Mouse (Mus musculus) midbrain, embryonic 11.5 days (tissue): Measurements from ENCODE around the gene Cyp4f18. TPM values are rescaled to one million over a fixed set of nuclear protein-coding genes. Genes with fewer than 3 reads are reported as not detected.
"Not testable (repeated sequence)": the region's sequence is repeated elsewhere in the genome, so short reads cannot be mapped to it uniquely, and the experiment has no call there.

Source experiments
- ATAC-seq: fragments of 200-750 bp; cut with Nextera tagmentation; 2 replicates; pipeline ENCODE4 v1.8.0; 2017; ENCODE audit warnings: moderate TSS enrichment, moderate library complexity; ENCODE audit not compliant: low FRiP score
- DNase-seq: peaks from one replicate; pipeline ENCODE4 v3.0.0; 2015; ENCODE audit warnings: low spot score; ENCODE audit errors: missing footprints
- H3K27ac ChIP-seq: fragments of 300-500 bp; sonication (generic); 2 replicates; pipeline ENCODE4 v1.5.1; 2014; ENCODE audit warnings: low read depth, low read length
- H3K27me3 ChIP-seq: fragments of 300-500 bp; sonication (generic); 2 replicates; pipeline ENCODE4 v1.6.1; 2014; ENCODE audit warnings: mild to moderate bottlenecking, low read length, moderate library complexity, mixed read lengths; ENCODE audit not compliant: control insufficient read depth, insufficient read depth
- H3K36me3 ChIP-seq: fragments of 300-500 bp; sonication (generic); 2 replicates; pipeline ENCODE4 v1.6.1; 2014; ENCODE audit warnings: mild to moderate bottlenecking, low read length, moderate library complexity, mixed read lengths; ENCODE audit not compliant: control insufficient read depth, insufficient read depth
- H3K4me1 ChIP-seq: fragments of 300-500 bp; sonication (generic); 2 replicates; pipeline ENCODE4 v1.6.1; 2014; ENCODE audit warnings: low read length; ENCODE audit not compliant: control insufficient read depth, insufficient read depth
- H3K4me2 ChIP-seq: fragments of 300-500 bp; sonication (generic); 2 replicates; pipeline ENCODE4 v1.6.1; 2014; ENCODE audit warnings: mild to moderate bottlenecking, moderate library complexity
- H3K4me3 ChIP-seq: fragments of 300-500 bp; sonication (generic); 2 replicates; pipeline ENCODE4 v1.5.1; 2014; ENCODE audit warnings: low read depth, low read length
- H3K9ac ChIP-seq: fragments of 300-500 bp; sonication (generic); 2 replicates; pipeline ENCODE4 v1.6.1; 2014; ENCODE audit warnings: low read length
- H3K9me3 ChIP-seq: fragments of 300-500 bp; sonication (generic); 2 replicates; pipeline ENCODE4 v1.6.1; 2016; ENCODE audit warnings: low read length; ENCODE audit not compliant: control insufficient read depth
- WGBS: fragments of 180-500 bp; shearing (Covaris S2); extraction: QIAGEN DNeasy Blood & Tissue Kit; methylation state at CpG from one replicate; pipeline ENCODE4 v1.1.7; 2014; 5-methylcytosine and 5-hydroxymethylcytosine counted together
- polyA plus RNA-seq: library from polyadenylated mRNA; unstranded; fragments of >200 nt; fragmentation: Nextera tagmentation; extraction: Ambion mirVana; gene quantifications from 2 replicates; pipeline ENCODE4 v1.2.1, GENCODE M21; 2014

The Cyp4f18 gene
- polyA plus RNA-seq, 1 experiment from 2014 or later = 0.41 TPM

DNA sequence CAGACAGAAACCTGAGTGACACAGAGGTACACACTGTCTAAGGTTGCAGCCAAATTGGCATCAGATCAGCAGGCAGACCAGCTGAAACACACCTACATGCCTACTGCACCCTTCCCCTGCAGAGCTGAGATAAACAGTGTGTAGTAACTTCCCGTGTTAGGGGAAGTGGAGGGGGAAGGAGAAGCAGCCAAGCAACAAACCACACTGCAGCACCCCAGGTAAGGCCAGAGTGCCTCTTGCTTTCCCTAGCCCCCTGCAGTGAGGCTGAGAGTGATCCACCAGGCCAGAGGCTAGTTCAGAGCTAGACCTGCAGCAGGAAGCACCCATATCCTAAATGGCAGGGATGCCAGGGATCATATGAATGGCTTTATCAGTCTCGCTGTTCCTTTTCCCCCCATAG, 7.9 kb upstream of the Cyp4f18 start:
- not testable (repeated sequence) for H3K27ac ChIP-seq, ATAC-seq, H3K27me3 ChIP-seq, H3K4me3 ChIP-seq, H3K9ac ChIP-seq, H3K4me2 ChIP-seq, DNase-seq, H3K9me3 ChIP-seq, H3K4me1 ChIP-seq, H3K36me3 ChIP-seq
- WGBS = 80% methylated on average over 2 of the region's 2 CpGs

DNA sequence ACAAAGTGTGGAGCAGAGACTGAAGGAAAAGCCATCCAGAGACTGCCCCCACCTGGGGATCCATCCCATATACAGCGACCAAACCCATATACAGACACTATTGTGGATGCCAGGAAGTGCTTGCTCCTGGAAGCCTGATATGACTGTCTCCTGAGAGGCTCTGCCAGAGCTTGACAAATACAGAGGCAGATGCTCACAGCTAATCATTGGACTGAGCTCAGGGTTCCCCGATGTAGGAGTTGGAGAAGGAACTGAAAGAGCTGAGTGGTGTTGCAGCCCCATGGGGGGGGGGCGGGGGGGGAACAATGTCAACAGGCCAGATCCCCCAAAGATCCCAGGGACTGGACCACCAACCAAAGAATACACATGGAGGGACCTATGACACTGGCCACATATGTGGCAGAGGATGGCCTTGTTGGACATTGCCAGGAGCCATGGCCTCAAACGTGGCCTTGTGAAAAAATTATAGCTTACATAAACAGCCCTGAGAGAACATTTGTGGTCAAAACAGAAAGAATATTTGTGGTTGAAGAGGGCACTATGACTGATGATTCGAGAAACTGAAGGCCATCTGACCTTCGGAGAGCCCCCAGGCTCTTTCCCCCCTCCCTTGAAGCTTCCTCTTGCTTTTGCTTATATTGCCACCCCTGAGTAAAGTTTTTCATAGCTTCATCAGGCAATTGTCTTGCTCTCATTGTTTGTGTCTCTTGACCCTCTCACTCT, 4.2 kb upstream of the Cyp4f18 start:
- not testable (repeated sequence) for H3K4me1 ChIP-seq, H3K4me2 ChIP-seq, H3K9ac ChIP-seq, ATAC-seq, H3K27me3 ChIP-seq, H3K27ac ChIP-seq, H3K9me3 ChIP-seq, H3K36me3 ChIP-seq, H3K4me3 ChIP-seq, DNase-seq
- 74% methylated on average over 6 of the region's 6 CpGs for whole genome bisulfite sequencing

DNA sequence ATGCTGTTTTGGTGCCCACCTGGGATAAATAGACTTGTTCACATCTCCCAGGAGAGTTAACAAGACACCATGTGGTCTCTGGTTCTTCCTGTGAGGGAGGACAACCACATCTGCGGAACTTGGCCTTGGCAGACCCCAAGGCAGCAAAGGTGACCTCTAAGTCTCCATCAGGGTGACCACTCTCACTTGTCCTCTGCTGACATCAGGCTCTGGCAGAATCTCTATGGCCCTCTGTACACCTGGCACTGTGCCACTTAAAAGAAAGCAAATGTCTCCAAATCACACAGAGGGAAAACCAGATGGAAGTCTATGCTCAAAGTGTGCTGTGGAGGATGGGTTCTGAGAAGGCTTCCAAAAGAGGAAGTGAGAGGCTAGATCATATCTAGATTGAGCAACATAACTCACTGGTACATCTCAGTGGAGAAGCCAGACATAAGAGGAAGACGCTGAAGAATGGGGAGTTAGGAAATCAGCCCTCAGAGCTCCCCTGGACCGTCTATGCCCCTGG, 1.2 kb downstream of the Cyp4f18 start:
- Histone ChIP-seq H3K4me2 (no peak overlapping the region), H3K4me1 (no peaks in the 10 kb centered on the region), H3K27me3 (no peaks in the 10 kb centered on the region), H3K4me3 (no peak overlapping the region), H3K9me3 (no peaks in the 10 kb centered on the region), H3K36me3 (no peaks in the 10 kb centered on the region), H3K9ac (no peak overlapping the region), H3K27ac (no peak overlapping the region)
- ATAC-seq = no peak
- WGBS = 85% methylated on average over 3 of the region's 3 CpGs
- DNase-seq = no peak

DNA sequence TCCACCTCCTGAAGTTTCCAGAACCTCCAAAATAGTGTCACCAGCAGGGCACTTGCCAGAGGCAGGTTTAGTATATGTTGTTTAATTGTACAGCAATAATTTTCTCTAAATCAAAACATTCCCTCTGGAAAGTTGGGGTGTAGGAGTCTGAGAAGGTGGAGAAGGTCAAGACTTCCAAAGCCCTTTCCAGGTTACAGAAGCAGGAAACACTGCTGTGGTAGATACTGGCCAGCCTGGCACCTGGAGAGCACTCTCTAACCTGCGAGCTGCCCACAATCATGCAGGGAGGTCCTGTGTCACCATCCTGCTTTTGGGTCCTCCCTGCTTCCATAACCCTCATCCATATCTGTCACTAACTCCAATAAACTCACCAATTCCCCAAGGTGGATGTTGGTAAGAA, 2.7 kb downstream of the Cyp4f18 start:
- no peak for ATAC-seq

DNA sequence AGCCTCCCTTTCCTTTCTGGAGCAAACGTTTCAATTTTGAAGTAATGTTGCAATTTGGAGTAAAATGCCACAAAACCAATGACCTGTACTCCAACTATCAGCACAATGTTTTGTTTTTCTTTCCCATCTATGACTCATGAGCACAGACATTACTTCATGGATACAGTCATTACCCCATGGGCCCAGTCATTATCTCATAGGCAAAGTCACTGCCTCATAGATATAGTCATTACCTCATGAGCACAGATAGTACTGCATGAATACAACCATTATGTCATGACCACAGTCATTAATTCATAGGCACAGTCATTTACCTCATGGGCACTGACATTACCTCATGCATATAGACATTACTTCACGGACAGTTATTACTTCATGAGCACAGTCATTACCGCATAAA, 3.5 kb downstream of the Cyp4f18 start:
- DNase-seq = no peak
- Histone ChIP-seq H3K27me3 (no peaks in the 10 kb centered on the region), H3K36me3 (no peaks in the 10 kb centered on the region), H3K4me1 (no peaks in the 10 kb centered on the region), H3K9ac (no peak overlapping the region), H3K27ac (no peak overlapping the region), H3K4me3 (no peak overlapping the region), H3K9me3 (no peaks in the 10 kb centered on the region), H3K4me2 (no peak overlapping the region)
- 85% methylated on average over 3 of the region's 3 CpGs for WGBS
- no peak for ATAC-seq

More for the DNA sequence above, 2.7 kb downstream of the Cyp4f18 start:
- Histone ChIP-seq H3K36me3 (no peaks in the 10 kb centered on the region), H3K4me3 (no peak overlapping the region), H3K4me1 (no peaks in the 10 kb centered on the region), H3K4me2 (no peak overlapping the region), H3K9me3 (no peaks in the 10 kb centered on the region), H3K27me3 (no peaks in the 10 kb centered on the region), H3K27ac (no peak overlapping the region), H3K9ac (no peak overlapping the region)
- 74% methylated on average over 1 of the region's 1 CpGs for WGBS
- DNase-seq = no peak

DNA sequence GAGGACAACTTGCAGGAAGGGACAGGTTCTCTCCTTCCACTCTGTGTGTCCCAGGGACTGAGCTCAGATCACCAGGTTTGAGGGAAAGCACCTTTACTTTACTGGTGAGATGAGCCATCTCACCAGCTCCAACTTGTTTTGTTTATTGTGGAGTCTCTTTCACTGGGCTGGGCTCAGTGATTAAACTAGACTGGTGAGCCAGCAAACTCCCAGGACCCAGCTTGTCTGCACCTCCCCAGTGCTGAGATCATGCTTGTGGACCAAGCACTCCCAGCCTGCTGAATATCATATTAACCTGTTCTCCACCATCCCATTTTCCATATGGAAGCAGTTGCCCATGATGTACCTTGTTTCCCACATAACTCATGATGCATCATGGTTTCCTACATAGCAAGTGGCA, 6.5 kb downstream of the Cyp4f18 start:
- ATAC-seq (no peak), DNase-seq (no peak)
- Histone ChIP-seq H3K9ac (no peak overlapping the region), H3K4me2 (no peak overlapping the region), H3K36me3 (no peaks in the 10 kb centered on the region), H3K9me3 (no peaks in the 10 kb centered on the region), H3K4me1 (no peaks in the 10 kb centered on the region), H3K27ac (no peak overlapping the region), H3K4me3 (no peak overlapping the region), H3K27me3 (no peaks in the 10 kb centered on the region)

DNA sequence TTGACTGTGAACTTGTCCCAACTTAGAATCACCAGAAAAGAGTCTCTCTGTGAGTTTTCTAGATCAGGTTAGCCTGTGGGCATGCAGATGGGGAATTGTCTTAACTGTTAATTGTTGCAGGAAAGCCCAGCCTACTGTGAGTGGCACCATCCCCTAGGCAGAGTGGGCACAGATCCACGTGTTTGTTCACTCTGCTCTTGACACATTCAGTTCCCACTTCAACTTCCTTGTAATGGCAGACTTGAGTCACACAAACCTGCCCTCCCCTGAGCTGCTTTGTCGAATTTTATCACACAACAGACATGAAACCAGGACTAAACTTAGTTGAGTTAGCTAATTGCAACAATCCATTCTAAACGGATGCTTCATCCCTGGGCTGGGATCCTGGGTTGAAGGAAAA, 9.2 kb downstream of the Cyp4f18 start:
- ATAC-seq (no peak), DNase-seq (no peak)
- Histone ChIP-seq H3K9ac (no peak overlapping the region), H3K4me2 (no peak overlapping the region), H3K27ac (no peak overlapping the region), H3K4me1 (no peaks in the 10 kb centered on the region), H3K36me3 (no peaks in the 10 kb centered on the region), H3K27me3 (no peaks in the 10 kb centered on the region), H3K4me3 (no peak overlapping the region), H3K9me3 (no peaks in the 10 kb centered on the region)
- 66% methylated on average over 3 of the region's 3 CpGs for WGBS

DNA sequence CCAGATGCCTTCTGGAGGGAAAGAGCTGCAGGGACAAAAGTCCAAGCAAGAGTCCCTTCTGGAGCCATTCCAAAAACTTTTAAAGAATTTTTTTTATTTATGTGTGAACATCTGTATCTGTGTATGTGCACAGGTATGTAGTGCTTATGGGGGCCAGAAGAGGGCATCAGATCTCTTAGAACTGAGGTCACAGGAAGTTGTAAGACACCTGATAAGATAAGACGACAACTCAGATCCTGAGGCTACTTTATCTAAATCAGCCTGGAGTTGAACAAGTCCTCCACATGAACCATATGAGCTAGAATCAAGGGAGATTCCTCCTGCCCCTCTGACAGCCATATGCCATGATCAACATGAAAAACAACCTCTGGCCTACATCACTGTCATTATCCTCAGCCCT, 10.0 kb downstream of the Cyp4f18 start:
- no peaks in the 10 kb centered on the region for H3K27me3 ChIP-seq
- no peak for ATAC-seq

DNA sequence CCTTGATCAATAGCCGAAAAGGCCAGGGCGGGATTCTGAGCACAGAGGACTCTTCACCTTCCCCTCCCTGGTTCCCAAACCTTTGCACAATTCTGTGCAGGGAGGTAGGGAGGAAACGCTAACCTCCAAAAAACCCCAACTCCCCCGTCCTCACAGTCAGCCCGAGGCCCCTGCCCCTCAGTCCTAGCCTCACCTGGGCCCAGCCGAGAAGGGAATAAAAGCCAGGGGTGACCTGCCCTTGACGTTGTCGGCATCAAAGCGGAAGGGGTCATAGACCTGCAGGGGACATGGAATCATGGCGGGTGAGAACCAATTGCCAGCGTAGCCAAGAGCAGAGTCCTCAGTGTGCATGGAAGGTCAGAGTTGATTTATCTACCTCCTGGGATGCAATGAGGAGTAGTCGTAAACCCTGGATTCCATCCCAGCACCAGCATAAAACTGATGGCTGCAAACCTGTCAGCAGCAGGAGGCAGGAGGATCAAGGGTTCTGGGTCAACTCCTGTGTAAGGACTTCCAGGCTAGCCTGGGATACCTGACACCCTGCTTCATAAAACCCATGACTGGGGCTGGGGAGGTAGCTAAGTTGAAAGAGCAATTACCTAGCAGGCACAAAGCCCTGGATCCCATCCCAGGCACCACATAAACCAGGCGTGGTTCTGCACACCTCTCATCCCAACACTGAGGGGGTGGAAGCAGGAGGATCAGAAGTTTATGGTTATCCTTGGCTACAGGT, 20.4 kb downstream of the Cyp4f18 start:
- no peak overlapping the region for H3K27ac ChIP-seq
- H3K9ac ChIP-seq = peak overlapping the region; percentile 62
- ATAC-seq = no peak; the same call in 1 of the 2 replicates
- 56% methylated on average over 13 of the region's 13 CpGs for WGBS
- no peaks in the 10 kb centered on the region for H3K36me3 ChIP-seq
- no peaks in the 10 kb centered on the region for H3K4me1 ChIP-seq
- H3K4me2 ChIP-seq = peak overlapping the region; percentile 58
- DNase-seq = peak; percentile 84
- H3K4me3 ChIP-seq = peak overlapping the region; percentile 35
- H3K27me3 ChIP-seq = no peaks in the 10 kb centered on the region
- no peaks in the 10 kb centered on the region for H3K9me3 ChIP-seq

More for the DNA sequence above, 10.0 kb downstream of the Cyp4f18 start:
- H3K36me3 ChIP-seq = no peaks in the 10 kb centered on the region
- WGBS = 90% methylated on average over 1 of the region's 1 CpGs
- H3K4me1 ChIP-seq = no peaks in the 10 kb centered on the region
- DNase-seq = no peak
- no peak overlapping the region for H3K9ac ChIP-seq
- H3K9me3 ChIP-seq = no peaks in the 10 kb centered on the region
- H3K4me3 ChIP-seq = no peak overlapping the region
- no peak overlapping the region for H3K4me2 ChIP-seq
- H3K27ac ChIP-seq = no peak overlapping the region
